Mouse (Mus musculus): ENCODE results near the gene Baz2b.

The Baz2b gene

DNA sequence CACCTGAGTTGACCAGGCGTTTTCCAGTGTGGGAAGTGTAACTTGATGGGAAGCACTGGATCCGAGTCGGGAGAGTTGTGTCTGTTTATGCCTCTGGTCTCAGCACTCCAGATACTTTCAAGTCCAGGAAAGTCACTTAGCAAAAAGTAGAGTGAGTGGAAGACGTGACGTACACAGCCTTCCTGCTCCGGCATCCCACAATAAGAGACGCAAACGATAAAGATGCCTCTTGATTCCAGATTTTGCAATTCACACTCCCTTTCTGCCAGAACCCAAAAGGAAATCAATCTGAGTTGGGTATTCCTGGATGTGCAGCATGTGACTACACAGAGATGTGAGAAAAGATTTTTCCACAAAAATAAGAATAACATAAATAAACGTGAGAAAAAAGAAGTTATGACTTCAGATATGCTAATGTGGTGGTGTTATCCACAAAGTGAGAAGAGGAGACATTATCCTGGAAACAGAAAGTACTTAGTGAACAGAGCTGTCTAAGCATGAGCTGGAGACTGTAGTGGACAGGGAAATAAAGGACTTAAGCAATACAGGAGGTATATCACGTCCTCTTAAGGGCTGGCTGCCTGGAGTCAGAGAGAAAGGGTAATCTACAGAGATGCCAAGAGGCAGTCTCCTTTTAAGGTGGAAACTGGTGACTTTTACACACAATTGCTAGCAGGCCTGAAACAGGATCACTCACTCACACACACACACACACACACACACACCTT, 154.7 kb downstream of the Baz2b start:
- in situ Hi-C loops (cut with MboI, MseI) = loop anchor here (5.0 kb wide), 1 partner anchor 62 kb away; no protein-coding TSS in a partner anchor

DNA sequence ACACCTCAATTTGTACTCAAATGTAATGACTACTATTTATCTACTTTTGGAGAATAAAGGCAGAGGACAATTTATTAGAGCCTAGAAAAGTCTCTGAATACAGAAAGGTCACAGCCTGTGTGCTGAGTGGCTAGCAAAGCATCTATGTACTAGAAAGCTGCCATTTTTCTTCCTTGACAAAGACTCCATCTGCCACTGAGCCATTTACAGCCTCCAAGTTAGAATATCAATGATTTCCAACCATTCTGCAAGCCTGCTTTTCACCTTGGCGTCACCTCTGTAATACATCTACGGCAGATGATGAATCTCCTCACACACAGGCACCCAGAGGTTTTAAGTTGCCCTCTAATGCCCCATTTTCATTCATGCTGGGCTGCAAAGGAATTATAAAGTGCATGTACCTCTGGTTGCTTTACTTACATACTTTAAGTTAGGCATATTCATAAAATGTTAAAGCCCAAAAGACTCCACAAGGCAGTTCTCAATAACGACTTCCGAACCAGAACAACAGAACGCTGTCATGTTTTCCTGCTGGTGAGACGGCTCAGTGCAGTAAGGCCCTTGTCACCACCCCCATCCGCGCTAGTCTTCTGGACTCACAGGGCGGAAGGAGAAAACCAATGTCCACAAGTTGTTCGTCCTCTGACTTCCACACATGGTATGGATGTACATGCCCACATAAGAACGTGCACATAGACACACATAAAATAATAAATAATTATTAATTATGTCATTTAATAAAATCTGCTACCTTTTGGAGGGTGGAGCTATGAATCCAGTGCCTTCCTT, 156.2 kb downstream of the Baz2b start:
- in situ Hi-C loops (cut with MboI, MseI) = no loop called here

DNA sequence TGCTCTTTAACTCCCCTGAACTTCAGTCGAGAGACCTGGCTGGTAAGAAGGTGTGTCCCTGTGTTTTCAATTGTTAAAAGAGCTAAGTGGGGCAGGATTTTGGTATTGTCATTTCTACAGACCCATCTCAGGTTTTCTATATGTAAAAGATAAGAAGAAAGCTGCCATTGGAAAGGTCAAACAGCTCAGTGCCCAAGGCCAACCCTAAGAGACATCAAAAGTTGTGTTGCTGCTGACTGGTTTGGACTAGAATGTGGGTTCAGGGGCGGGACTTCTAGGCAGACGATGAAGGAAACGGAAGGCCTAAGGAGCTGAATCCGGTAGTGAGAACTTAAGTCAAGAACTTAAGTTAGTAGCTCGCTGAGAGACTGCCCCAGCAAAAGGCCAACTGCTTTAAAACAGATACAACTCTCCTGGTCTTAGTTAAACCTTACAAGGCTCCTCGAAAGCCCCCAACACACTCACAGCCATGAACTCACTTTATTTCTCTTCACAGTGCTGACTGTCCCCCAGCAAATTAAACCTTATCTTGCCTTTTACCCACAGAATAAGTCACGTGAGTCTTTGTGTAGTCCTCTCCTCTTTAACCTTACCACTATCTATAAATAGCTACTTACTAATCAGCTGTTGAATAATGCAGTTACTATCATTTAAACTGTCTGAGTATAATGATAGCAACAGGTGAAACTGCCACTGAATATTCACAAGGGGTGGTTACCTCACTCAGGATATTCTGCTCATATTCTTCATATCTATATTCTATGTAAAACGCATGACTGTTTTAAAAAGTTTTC, 158.8 kb downstream of the Baz2b start:
- in situ Hi-C loops (cut with MboI, MseI) = no loop called here

DNA sequence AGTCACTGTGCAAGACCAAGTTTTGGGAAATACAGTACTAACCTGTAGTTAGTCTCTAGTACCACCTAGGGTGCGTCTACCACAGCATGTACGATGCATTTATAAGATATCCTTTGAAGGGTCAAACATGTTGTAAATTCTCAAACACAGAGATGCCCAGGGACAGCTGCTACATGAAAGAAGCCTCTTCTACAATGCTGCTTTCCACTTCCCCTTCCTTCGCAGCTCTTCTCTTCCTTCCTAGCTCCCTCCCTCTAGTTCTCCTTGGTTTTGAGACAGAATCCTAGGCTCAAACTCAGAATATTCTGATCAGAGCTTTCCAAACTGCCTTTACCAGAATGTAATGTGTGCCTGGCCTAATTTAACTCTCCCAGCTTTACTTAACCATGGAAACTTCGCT, 159.8 kb downstream of the Baz2b start:
- in situ Hi-C loops (cut with MboI, MseI) = no loop called here

DNA sequence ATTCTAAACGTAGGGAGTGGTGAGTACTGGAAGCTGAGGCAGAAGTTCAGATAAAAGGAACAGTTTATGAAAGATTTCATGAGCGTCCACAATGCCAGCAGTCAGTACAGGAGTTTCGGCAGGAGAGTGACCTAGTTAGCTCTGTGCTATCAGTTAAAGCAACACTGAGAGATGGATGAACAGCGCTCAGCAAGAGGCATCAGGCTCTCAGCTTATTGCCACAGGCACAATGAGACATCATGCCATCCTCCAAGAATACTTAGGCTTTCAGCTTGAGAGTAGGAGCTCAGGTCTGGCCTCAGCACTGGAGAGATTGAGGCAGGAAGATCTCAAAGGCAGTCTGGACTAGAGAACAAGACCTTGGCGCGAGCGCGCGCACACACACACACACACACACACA, 160.3 kb downstream of the Baz2b start:
- in situ Hi-C loops (cut with MboI, MseI) = no loop called here

DNA sequence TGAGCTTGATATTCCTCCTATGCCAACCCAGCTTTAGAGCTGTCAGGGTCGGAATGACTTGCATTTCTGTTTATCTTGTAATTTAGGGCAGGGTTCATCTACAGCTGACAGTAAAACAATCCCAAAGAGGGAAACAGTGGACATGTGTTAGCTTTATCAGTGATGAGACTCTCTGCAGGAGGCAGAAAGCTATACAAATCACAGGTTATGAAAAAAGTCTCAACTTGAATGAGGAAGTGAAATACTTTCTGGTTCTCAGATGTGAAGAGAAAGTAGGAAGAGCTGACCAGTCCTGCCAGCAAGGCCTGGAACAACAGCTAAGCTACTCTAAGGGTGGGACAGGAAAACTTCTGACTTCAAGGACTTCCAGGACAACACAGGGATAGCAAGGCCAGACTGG, 163.6 kb downstream of the Baz2b start:
- in situ Hi-C loops (cut with MboI, MseI) = no loop called here

DNA sequence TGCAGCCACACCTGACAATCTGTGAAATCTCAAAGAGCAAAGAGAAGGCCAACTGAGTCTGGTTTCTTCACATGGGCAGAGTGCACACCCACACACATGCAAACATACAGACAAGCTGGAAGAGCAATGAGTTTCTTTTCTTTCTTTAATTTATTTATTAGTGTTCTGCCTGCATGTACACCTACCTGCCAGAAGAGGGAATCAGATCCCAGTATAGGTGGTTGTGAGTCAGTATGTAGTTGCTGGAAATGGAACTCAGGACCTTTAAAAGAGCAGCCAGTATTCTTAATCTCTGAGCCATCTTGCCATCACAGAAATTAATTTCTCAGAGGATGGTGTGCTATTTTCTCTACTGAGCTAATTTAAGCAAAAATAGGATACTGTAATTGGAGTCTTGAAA, 164.7 kb downstream of the Baz2b start:
- in situ Hi-C loops (cut with MboI, MseI) = no loop called here

DNA sequence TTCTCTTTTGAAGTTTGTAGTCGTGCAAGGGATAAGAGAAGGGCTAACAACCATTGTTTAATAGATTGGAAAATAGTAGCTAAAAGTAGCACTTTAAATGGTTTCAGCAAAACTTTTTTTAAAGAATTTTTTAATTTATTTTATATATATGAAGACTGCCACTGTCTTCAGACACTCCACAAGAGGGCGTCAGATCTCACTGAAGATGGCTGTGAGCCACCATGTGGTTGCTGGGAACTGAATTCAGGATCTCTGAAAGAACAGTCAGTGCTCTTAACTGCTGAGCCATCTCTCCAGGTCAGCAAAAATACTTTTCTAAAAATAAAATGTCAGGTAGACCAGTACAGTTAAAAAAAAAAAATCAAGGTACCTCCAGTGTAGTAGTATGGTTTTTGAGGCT, 165.1 kb downstream of the Baz2b start:
- in situ Hi-C loops (cut with MboI, MseI) = no loop called here

DNA sequence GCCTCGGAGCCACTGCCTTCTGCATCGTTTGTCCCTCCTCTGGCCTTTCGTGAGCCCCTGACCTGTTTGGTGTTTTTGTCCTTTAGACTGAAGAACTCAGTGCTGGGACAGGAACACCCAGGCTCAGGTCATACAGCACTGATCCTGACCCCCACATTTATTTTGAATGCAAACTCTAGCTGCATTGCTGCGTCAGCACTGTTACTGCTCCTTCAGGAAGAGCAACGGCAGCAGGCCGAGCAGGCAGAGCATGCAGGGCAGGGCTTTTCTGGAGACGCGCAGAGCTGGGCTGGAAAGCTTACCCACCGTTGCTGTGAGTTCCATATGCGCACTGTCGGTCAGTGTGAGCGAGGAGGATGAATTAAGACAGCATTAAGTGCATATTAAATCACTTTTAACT, 166.9 kb downstream of the Baz2b start:
- in situ Hi-C loops (cut with MboI, MseI) = no loop called here

DNA sequence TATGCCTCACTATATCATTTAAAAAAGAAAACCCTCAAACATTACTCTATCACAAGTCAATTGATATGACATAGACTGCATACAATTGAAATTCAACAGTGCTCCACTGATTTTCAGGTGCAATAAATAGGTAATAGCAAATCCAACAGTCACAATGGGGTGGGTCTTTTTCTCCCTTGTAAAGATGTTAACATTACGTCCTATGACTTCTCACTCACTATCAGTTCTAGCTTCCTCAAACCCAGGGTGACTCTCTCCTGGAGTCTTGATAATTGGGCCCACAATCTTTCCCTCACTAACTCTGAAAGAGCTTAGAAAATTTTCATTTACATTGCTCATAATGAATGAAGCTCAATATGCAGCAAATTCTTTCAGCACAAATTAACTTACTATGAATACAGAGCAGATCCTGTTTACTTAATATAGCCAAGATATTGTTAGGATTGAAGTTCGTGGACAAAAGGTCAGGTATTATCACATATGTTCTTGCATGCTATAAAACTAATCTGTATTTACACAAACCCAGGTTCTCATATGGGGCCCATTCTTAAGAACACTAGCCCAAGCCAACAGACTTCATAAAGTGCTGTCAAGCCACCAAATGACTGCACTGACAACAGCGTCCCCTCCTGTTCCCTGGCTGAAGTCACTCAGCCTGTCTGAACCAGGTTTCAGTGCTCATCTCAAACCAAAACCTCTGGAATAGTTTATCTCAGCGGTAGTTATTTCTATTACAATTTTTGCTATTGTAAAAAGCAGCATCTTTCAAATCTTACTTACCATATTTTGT, 168.0 kb downstream of the Baz2b start:
- in situ Hi-C loops (cut with MboI, MseI) = no loop called here

DNA sequence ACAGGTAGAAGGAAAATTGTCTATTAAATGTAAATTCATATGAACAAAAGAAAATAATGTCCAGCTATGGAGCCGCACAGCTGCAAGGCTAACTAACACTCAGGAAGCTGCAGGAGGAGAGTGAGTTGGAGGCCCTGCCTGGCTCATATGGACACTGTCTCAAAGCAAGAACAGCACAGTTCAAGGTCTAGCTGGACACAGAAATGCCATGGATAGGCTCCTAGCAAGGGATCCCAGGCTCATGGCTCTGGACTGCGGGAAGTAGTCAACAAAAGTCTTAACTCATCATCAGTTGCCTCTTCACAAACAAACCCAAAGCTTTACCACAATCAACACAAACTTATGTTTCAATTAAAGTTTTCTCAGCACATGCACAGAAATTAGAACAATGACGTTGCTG, 169.5 kb downstream of the Baz2b start:
- in situ Hi-C loops (cut with MboI, MseI) = no loop called here

DNA sequence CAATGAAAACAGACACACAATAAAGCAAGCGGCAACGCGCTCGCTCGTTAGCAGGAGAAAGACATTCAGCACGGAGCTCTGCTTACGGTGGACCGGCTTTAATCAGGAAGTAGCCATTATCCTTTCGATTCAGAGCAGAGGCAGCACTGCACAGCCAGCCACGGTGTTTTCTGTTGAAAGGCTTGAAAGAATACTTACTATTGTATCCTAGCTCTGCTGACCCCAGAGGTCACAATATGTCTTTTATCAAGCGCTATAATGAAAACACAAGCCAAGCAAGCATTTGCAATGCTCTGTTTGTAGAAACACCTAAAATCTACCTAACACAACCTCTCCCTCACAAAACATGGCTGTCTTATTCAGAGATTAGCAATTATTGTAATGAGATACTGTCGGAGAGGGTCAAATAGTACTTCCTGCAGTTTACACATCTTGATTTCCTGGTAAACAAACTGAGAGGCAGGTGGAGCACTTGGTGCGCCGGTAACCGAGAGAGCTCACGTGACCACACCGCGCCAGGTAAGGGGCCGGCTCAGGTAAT, 172.6 kb downstream of the Baz2b start:
- in situ Hi-C loops (cut with MboI, MseI) = no loop called here

DNA sequence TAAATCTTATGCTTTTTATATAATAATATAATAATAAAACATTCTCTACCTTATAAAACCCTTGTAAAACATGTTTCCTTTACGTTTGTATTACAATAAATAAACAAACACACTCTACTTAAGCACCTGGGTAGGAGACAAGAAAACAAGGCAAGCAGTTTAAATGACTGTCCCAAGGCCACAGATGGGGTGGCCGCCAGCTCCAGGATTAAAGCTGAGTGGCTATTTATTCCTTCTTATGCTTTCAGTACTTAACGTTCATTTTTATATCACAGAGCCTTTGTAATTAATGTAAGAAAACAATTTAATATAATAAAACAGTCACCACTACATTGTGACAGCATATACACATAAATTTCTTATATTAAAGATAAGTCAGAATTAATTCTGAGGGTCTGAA, 173.3 kb downstream of the Baz2b start:
- in situ Hi-C loops (cut with MboI, MseI) = no loop called here

DNA sequence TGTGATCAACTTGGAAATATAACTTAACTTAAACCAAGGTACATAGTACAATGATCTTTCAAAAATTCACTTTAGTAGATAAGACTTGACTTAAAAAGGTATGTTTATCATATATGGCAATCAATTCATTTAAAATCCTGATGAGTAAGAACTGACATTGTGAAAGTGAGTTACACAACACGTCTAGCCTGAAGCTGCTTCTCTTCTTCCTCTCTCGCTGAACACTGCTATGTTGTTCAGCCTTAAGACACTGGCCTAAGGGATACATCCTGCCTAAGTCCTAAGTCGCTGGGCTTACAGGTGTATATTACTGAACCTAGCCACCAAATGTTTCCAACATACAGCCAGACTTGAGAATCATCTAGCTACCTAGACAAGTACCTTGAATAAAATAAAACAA, 178.6 kb downstream of the Baz2b start:
- in situ Hi-C loops (cut with MboI, MseI) = no loop called here

DNA sequence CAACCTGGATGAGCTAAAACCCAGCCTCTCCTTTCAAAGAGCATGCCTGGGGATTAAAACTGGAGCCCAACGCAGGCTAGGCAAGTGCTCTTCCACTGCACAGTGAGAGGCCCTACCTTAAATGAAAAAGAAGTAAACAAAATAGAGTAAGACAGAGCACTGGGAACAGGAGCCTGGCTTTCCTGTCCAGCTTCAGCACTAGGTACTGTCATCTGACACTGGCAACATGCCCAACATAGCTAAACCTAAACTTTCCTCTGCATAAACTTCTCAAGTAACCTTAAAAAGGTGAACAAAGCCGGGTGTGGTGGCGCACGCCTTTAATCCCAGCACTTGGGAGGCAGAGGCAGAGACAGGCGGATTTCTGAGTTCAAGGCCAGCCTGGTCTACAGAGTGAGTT, 180.6 kb downstream of the Baz2b start:
- in situ Hi-C loops (cut with MboI, MseI) = no loop called here

DNA sequence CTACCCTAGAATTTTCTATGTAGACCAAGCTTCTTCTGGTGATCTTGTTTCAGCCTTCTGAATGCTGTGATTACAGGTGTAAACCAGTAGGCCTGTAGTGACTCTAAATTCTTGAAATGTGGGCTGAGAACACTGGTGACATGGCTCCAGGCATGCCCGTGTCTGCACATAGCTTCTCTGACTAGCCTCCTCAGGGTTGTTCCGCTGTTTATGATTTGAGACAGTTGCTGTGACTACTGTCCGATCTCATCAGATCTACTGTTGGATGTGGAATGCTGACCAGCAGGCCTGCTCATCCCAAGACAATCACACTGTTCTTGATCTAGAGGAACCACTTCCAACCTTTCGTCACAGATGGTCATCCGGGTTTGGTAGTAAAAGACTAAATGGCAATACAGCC, 182.5 kb downstream of the Baz2b start:
- in situ Hi-C loops (cut with MboI, MseI) = no loop called here

DNA sequence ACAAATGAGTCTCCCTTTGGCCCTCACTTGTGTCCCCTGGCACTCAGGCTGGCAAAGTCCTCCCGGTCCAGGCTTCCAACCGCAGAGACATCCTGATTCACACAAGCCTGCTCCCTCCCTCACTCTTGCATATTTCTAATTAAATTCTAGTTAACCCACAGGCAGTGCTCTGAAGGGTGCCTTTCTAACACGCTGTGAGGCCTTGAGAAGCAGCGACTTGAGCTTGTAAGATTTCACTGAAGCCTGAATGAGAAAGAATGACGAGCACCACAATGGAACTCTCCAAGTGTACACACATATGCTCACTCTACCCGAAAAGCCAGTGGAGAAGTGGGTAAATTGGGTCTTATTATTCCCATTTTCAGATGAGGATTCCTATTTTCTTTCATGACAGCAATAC, 183.1 kb downstream of the Baz2b start:
- in situ Hi-C loops (cut with MboI, MseI) = no loop called here

DNA sequence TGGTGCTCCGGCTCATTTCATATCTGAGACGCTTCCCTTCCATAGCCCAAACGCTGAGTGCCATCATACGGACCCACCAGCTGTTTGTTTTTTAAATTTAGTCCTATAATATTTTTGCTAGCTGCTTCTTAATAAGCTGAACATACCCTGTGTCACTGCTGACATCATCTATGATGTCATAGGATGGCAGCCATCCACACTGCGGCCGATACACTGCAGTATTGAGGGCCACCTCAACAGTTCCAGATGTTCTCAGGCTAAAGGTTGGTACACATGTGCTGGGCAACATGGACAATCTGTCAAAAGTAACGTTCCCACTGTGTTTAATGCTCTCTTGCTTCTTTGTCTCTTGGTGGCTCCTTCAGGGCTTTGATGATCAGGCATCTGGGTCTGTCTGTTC, 185.9 kb downstream of the Baz2b start:
- in situ Hi-C loops (cut with MboI, MseI) = no loop called here

DNA sequence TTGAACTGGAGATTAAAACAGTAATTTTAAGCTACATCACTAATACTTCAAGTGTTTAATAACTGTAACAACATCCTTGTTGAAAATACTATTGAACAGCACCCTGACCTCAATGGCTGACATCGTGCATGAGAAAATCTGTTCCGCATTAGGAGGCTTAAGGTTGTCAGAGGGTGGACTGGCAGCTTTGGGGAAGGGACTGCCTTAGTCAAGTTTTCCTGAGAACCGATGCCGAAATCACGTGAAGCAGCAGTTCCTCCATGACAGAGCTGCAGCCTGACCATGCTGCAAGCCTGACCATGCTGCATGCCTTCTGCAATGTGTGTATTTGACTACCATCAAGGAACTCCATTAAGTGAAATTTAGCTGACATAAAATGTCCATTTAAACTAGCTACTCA, 188.1 kb downstream of the Baz2b start:
- in situ Hi-C loops (cut with MboI, MseI) = no loop called here

DNA sequence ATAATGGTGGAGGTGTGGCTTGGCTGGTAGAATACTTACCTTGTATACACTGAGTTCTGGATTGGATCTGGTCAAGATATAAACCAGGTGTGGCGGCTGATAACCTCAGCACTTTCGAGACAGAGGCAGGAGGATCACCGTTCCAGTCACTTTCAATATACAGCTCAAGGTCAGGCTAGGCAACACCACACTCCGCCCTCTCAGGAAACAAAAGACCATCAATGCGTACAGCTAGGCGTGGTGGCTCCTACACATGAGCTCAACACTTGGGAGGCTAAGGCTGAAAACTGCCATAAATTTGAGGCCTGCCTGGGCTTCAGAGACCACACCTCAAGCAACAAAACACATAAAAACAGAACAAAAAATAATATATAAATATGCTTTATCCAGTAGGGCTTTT, 188.5 kb downstream of the Baz2b start:
- in situ Hi-C loops (cut with MboI, MseI) = no loop called here

DNA sequence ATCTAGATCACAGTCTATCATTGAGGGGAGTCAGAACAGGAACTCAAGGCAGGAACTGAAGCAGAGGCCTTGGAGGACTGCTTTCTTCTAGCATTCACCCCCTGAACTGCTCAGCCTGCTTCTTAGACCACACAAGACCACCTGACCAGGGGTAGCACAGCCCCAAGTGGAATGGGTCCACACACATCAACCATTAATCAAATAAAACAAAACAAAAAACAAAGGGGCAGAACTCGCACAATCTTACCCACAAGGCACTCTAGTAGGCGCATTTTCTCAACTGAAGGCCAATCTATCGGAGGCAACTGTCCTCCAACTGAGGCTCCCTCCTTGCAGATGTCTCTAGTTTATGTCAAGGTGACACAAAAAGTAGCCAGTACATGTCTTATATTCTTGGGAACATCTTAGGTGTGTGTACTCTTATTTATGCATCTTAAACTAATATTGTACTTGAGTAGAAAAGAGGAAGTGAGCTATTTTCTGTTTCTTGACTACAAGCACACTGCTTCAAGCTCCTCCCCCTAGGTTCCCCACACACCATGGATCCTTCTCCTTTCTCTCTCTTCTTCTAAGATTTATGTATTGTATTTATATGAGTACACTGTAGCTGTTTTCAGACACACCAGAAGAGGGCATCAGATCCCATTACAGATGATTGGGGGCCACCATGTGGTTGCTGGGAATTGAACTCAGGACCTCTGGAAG, 189.9 kb downstream of the Baz2b start:
- in situ Hi-C loops (cut with MboI, MseI) = no loop called here

Measured in T-helper 1 cell (primary cell).